Mouse (Mus musculus): ENCODE data around the gene Sh3kbp1.

DNA sequence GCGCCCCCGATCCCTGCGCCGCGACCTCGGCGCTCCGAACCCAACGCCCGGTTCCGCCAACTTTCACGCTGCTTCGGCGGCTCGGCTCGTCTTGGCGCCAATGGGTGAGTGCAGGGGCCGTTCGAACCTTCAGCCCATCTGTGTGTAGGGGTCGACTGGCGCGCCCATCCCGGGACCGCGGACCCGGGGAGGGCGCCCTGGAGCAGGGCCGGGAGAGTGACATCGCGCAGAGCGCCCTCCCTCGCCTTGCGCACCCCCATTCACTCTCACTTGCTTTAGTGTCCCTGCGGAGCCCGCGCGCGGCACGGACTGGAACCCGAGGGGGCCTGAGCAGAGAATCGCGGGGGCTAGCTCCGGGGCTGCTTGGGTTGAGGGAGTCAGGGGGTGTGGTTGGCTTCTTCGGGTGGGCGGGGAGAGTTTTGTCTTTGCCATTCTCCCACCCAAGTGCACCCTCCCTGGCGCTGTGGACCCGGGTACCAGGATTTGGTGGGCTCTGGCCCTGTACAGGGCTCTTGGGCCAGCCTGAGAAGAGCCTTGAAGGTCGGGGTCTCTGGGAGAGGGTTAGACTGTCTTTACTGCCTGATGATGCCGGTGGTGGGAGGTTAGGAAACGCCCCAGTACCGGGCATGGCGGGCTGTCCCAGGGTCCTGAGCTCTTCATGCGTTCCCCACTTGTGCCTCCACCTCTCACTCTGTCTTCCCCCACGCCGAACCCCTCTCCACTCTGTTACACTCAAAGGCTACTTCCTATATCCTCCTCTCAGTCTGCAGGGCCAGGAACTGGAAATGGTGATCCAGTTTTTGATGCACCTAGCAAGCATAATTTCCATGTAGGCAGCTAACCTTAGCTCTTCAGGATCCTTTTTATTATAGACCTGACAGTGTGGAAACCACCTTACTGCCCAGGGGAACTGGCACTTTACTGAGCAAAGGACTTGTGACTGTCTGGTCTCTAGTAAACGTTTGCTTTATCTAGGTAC, 805 bp downstream of the Sh3kbp1 start:
- TF ChIP-seq CTCF (IDR thresholded peaks at IDR 0.05; ENCODE audit: low read depth): peak; percentile 0; the same call in 1 of the 2 replicates
- no peak for TF ChIP-seq EP300 (IDR thresholded peaks at IDR 0.05; ENCODE audit: low read depth)
